Mouse (Mus musculus) retina, postnatal 1 day (tissue): Measurements from ENCODE around the gene Tm2d1.
A peak's percentile ranks its signal among the peaks of the same experiment; 100 is the strongest.

ENCODE experiments used
- DNase-seq: peaks from one replicate; pipeline ENCODE4 v3.0.0-alpha.2; 2012

Gene Tm2d1

DNA sequence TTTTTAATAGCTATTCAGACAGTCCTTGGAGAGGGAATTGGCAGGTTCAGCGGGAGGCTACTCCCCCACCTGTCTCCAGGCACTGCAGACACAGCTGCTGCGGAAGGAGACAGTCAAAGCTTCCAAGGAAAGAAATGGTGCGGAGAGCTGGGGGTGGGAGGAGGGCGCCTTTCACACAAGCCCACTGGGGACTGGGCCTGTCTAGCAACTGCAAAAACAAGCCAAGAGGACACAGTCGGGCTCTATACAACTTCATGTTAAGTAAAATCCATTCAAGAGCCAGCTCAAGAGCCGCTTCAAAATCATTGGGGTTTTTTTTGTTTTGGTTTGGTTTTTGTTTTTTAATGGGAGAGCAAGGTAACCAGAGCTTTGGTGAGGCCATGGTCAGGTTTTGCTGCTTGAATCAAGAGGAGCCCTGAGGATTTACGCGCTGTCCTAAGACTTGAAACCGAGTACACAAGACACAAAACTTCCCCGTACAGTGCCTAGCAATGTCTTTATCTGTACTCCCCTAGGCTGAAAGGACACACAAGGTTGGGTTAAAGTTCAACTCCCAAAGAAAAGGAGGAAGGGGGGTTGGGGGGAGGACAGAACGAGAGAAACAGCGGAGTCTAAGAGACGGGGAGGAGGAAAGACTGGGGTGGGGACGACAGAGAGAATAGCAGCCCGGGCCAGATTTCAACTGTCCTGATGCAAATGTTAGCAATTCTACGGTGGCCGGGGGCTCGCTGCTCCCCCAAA lies 61.6 kb downstream of the Tm2d1 start:
- peak; percentile 69 for DNase-seq

DNA sequence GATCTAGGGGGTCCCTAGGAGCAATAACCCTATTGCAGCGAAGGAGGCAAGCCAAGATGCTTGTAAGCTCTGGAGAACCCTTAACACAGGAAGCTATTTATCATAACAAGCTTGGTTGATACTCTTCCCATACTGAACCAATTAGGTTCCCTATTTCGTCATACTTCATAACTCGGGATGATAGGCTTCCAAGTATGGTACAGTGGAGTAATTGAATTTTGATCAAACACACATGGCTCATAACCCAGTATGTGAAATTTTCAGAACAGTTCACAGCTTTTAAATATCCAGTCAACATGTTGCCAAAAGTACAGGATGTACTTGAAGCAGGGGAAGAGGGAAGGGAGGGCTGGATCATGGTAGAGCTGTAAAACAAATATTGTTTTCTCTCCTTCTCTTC lies 64.3 kb downstream of the Tm2d1 start:
- no peak for DNase-seq

DNA sequence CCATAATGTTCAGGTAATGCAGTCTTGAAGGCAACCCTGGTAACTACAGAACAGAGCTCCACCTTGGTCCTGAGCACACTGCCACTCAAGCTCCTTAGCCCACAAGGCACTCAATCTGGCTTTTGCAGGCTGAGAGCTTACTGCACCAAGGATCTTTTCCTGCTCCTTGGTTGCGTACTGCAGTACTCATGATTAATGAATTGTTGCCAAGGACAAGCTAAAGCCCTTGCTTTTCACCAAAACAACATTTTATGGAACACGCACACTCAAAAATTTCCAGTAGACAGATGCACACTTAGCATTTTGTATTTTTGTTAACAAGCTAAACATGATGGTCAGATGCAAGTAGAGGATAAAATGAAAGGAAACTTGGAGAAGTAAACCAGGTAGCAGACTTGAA lies 66.0 kb downstream of the Tm2d1 start:
- DNase-seq, result no peak
